Mouse (Mus musculus) cerebellum, postnatal 4 days (tissue): ENCODE measurements around the gene Btbd6.

Experiments used
- DNase-seq, 2 experiments: peaks; one replicate each; pipeline ENCODE4 v3.0.0; 2022; ENCODE audit warnings: low spot score in 2 of 2, mixed read lengths in 1 of 2

The Btbd6 gene

GRCm38 (mm10) chr12:113004993-113005392 is 28.7 kb downstream of the Btbd6 start:
- peak in 1 of 2 experiments; percentile 45 for DNase-seq

GRCm38 (mm10) chr12:113011702-113012360 is 35.5 kb downstream of the Btbd6 start:
- peak in 1 of 2 experiments; percentile 59 for DNase-seq

GRCm38 (mm10) chr12:113012443-113012842 is 36.2 kb downstream of the Btbd6 start:
- DNase-seq = no peak

- no peak for DNase-seq
These were observed 36.8 kb downstream of the Btbd6 start for GRCm38 (mm10) chr12:113013021-113013491.

GRCm38 (mm10) chr12:113013604-113014558 is 37.6 kb downstream of the Btbd6 start, which contains the start of gene Pacs2:
Pacs2 (plus strand) TSS chr12:113014508.
- DNase-seq = peak; percentile 89 to 96

GRCm38 (mm10) chr12:113014561-113015556 is 38.6 kb downstream of the Btbd6 start:
- DNase-seq = peak in 1 of 2 experiments; percentile 38

GRCm38 (mm10) chr12:113015956-113016355 is 39.7 kb downstream of the Btbd6 start:
- no peak for DNase-seq

- DNase-seq = no peak
These were observed 40.7 kb downstream of the Btbd6 start for GRCm38 (mm10) chr12:113016976-113017375.

GRCm38 (mm10) chr12:113017429-113017984 is 41.2 kb downstream of the Btbd6 start:
- no peak for DNase-seq

GRCm38 (mm10) chr12:113018763-113019162 is 42.5 kb downstream of the Btbd6 start:
- DNase-seq = no peak

GRCm38 (mm10) chr12:113021488-113021887 is 45.2 kb downstream of the Btbd6 start:
- DNase-seq = no peak

GRCm38 (mm10) chr12:113023082-113023481 is 46.8 kb downstream of the Btbd6 start:
- no peak for DNase-seq

- DNase-seq = no peak
These were observed 50.3 kb downstream of the Btbd6 start for GRCm38 (mm10) chr12:113026557-113026956.

GRCm38 (mm10) chr12:113027495-113027894 is 51.2 kb downstream of the Btbd6 start:
- DNase-seq = no peak

GRCm38 (mm10) chr12:113028067-113028466 is 51.8 kb downstream of the Btbd6 start:
- DNase-seq = peak in 1 of 2 experiments; percentile 26
